Mouse (Mus musculus) induced T-regulatory cell, adult 2 months (primary cell): ENCODE data around the gene Mks1.

Experiments used
- DNase-seq: peaks from one replicate; pipeline ENCODE4 v3.0.0-alpha.2; 2012; ENCODE audit warnings: low read depth

The Mks1 gene

DNA sequence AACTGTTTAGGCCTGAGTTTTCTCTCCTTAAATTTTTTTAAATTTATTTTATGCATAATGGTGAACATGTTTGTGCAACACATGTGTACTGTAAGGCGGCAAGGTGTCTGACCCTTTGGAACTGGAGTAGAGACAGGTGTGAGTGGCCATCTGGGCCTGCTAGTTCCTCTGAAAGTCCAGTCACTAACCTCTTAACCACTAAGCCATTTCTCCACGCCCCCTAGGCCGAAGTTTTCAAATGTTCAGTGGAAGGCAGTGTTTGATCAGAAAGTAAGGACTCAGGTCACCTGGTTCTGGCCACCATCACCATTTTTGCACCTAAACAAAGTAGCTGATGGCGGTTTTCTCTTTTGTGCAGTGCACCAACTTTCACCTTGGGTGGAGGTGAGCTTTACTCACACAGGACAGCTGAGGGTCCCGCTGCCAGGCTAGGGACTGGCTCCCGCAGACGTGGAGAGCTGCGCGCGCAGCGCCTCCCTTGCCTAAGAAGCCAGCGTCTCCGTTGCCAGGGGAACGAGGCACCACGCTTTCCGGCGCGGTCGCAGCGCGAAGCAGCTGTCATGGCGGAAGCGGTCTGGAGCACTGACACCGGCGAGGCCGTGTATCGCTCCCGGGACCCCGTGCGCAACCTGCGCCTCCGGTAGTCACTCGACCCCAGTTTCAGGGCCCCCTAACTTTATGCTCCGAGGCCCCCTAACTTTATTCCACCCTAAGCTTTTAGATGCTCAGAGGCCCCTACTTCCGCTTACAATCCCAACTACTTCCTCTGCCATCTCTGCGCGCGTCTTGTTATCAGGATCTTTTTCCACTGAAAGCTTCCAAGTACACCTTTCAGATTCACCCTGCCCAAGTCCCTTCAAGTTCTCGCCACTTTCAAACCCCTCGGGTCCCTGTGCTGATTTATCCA, at the start of gene Mks1:
Gene Mks1 (plus strand): TSS at position 526 of the 907 bp plus-strand sequence.
- DNase-seq = peak; percentile 96

DNA sequence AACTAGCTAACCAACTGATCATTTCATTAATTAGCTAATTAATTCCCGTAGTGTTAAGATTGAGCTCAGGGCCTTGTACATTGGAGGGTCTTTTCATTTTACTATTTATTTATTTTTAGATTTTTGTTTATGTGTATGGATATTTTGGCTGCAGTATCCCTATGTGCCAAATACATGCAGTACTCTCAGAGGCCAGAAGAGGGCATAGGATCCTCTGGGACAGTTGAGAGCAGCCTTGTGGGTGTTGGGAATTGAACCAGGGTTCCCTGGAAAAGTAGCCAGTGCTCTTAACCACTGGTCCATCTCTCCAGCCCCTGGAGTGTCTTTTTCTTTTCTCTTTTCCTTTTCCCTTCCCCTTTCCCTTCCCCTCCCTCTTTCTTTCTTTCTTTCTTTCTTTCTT, 47.6 kb upstream of the Mks1 start:
- DNase-seq = peak; percentile 73

DNA sequence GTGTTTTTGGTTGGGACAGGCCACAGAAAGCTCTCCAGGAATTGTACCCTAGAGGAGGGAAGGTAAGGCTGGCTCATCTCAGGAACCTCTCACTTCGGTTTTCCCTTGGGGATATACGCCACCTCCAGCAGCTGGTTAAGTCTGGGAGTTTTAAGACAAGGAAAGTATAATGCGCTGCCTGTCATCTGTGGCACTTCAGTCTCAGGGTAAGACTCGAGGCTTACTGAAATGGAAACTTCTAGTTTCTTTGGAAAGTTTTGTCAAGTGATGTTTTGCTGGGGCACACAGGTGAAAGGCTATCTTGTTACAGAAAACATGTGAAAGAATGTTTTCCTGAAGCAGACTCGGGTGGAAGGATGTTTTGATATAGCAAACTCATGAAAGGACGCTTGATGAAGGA, 45.6 kb upstream of the Mks1 start:
- DNase-seq = peak; percentile 29

DNA sequence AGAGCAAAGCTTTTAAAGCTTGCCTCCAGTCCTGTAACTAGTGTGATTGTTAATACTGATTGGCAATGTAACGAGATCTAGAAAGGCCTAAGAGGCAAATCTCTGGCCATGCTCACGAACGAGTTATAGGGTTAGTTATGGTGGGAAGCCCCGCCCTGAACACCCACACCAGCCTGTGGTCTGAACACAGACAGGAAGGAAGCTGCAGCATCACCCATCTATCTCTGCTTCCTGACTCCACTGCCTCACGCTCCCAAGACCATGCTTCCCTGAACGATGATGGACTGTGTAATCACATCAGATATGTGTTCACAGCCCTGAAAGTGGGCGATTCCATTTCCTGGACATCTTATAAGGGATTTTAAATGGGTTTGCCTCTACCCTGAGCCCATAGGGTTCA, 44.8 kb upstream of the Mks1 start:
- peak; percentile 77 for DNase-seq

DNA sequence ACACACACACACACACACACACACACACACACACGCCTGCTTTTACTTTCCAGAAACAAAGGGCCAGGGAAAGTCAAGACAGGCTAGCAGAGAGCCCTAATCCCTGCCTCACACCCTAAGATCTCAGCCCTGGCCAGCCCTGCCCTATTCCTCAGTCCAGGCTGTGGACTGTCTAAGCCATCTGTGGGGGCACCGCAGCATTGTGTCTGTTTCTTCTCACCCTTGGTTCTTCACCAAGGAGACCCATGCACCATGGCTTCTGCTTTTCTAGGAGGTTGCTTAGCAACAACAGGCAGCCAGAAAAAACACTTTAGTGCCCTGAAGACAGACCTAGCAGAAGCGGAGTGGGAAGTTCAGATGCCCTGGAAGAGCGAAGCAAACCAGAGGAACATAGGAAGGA, 41.6 kb upstream of the Mks1 start:
- DNase-seq = no peak

DNA sequence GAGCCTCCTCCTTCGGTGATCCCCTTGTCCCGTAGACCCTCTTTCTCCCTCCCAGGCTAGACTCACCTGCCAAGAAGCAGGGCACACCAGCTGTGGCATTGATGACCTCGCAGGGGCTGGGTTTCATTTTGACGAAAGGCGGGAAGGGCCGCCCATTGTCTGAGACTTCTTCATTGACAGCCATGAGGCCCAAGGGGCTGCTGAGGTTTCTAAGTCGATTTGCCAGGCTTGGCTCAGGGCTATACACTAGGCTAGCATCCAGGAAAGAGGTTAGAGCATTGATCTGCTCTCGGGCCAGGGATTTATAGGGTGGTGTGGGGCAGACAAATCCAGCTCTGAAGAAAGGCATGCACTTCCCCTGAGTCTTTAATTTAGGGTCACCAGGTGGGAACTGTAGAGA, 38.2 kb upstream of the Mks1 start:
- DNase-seq = no peak

DNA sequence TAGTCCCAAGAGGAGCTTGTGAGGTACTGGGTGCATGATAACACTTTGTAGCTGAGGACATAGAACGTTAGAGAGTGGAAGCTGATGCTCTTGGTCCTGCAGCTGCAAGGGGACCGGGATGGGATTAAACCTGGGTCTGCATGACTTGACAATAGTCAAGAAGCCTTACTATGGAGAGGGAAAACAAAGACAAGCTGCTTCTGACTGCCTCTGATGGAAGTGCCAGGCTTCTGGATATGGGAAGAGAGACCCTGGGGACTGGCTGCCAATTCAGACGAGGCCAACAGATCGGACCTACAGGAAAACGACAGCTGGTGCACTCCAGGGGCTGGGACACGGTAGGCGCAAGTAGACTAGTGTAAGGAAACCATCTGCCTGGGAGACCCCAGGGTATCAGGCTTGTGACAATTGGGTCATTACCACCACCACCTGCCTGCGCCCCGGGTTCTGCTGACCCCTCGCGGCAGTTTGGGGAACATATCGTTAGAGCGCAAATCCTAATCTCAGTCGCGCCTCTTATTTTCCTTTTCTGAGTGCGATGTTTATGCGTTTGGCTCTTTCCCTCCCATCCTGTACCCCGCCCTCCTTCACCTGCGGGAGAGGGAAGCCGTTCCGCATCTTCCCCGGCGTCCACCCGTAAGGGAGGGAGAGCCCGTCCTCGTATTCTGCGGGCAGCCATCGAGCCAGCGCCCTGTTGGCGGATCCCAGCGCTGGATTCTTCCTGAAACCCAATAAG, 36.1 kb upstream of the Mks1 start:
- DNase-seq = peak; percentile 68

DNA sequence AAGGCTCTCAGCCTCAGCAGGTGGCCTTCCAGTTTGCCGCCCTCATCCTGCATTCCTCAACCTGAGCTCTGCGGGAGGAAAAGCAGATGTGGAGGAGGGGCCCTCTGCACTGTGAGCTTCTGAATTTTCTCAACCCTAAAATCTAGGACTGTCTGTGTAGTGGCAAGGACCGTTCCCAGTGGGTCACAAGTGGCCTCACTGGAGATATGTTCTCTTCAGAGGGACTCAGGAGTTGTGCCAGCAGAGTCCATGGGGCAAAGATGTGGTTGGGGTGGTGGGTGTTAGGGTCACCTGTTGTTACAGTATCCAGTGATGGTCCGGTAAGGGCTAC, 35.6 kb upstream of the Mks1 start:
- DNase-seq = no peak

DNA sequence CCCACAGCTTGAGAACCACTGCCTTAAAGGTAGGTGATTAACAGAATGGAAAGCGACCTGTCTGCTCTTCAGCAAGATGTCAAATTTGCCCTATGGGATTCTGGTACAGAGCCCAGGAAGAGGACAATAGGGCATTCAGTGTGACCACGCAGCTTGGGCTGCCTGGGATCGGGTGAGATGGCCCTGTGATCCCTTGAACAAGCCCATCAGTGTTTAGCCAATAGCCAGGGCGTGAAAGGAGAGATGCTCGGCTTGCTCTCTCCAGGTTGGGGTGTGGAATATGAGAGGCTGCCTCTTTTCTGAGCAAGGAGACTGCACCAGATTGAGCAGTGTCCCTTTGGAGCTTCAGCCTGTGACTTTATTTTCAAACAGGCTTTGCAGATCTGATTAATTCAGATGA, 31.5 kb upstream of the Mks1 start:
- DNase-seq = no peak

DNA sequence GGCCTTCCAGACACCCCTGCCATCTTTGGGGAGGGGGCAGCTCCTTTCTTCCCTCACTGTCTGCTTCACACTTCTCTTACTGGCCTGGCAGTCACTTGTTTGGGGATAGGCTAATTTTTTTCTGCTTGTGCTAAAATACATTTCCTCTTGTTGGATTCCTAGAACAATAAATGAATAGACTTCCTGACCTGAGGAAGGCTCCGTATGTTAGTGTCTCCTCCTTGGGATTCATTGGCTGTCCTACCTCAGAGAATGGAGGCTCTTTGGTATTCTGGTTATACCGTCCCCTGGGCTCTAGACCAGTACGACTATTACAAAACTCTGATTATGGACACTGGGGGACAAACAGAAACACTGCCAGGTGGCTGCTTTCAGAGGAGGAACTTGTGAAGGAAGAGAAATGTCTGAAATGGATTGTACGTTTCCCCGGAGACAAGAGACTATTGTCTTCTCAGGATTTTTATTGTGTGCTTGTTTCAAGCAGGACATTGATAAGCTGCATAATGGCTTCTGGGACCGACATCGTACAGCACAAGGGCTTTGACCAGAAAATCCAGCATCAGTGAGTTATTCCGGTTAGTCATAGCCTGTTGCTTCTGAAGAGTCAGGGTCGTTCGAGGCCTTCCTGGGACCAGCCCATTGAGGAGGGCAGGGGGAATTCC, 24.6 kb upstream of the Mks1 start, which contains the start of gene Lpo:
Gene Lpo (minus strand): TSS at position 51 of the 662 bp plus-strand sequence.
- no peak for DNase-seq

DNA sequence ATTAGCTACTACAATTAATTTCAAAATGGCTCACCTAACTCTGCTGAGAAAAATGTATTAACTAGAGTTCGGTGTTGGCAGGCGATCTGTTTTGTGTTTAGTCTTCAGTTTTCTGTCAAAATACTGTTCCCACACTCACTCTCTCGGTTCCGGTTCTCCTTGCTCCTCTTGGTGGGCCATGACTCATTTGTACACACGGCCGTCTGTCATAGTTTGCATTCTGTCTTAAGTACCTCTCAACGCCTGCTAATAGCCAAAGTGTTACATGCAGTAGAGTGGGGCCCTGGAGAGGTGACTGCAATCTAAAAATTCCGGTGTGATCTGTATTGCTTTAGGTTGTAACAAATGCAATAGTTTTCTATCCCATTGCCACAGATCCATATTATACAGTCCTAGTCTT, 12.3 kb upstream of the Mks1 start:
- DNase-seq = no peak

DNA sequence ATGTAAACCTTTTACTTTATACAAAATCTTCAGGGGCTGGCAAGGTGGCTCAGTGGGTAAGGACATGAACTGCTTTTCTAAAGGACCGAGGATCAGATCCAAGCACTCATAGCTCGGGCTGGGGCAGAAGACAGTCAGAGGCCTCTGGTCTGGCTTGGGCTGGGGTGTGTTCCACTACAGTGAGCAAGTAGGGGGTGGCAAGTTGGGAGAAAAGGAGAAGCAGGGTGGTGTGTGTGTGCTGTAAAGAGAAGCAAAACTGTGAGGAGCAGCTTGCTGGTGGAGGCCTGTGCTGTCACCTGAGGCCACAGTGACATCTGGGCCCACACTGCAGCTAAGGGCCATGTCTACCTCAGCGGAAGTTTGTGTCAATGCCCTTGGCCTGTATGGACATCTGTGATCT, 11.6 kb upstream of the Mks1 start:
- DNase-seq = no peak

DNA sequence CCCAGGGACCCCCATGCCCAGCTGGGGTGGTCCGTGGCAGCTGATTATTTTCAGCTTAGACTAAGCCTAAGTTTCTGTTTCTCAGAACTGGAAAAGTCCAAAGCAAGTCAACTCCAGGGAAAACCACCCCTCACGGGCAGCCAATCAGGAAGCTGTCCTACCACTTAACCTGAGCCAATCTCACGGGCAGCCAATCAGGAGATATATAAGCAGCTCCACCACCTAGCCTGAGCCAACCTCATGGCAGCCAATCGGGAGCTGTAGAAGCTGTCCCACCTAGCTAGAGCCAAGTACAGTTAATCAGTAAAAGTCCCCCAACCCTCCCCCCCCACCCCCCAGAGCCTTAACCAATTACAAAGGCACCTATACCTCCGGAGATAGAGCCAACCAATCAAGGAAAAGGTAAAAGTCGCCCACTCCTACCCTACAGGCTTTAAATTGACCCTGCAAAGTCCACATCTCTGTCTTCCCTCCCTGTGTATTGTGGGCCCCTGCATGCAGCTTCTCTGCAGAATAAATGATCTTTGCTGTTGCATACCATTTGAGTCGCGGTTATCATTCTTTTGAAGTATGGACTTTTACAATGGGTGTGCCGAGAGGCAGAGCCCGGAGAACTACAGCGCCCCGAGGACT, 5.9 kb upstream of the Mks1 start:
- DNase-seq = no peak

DNA sequence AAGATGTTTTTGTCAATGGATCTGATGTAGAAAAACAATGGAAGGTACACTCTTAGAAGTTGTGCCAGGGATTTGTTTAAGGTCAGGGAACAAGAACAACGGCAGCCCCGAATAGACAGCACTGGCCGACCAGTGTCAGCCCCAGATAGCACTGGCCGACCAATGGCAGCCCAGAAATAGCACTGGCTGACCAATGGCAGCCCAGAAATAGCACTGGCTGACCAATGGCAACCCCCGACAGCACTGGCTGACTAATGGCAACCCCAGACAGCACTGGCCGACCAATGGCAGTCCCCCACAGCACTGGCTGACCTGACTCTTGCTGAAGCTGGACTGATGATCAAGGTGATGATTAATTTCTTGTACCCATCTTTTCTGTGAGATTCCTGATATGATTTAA, 5.1 kb upstream of the Mks1 start:
- DNase-seq = no peak

DNA sequence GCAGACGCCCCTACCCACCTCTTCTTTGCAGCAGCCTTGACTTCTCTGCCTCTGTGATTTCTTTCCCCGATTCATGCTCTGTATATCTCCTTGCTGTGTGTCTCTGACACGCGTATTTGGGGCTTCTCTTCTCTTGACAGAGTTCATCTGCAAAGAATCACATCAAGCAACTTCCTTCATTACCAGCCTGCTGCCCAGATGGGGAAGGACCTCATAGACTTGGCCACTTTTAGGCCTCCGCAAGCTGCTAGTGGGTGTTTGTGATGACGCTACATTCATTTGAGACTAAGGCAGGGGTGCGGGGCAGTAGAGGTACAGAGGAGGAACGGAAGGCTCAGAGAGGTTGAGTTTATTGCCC, 561 bp downstream of the Mks1 start:
- no peak for DNase-seq

DNA sequence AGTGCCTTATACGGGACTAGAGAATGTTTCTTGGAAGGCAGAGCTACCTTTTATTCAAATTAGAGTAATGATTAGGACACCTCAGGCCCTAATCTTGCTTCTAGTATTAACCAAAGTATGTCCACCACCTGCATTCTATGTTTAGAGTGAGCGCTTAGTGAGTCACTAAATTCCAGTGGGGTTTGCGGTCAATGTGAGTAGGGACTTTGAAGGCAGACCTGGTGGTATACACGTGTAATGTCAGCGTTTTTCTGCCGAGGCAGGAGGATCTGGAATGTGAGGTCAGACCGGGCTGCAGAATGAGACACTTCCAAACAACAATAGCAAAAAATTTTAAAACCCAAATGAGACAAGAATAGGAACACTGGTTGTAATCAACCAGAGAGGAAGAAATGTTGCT, 1.5 kb downstream of the Mks1 start:
- DNase-seq = no peak

DNA sequence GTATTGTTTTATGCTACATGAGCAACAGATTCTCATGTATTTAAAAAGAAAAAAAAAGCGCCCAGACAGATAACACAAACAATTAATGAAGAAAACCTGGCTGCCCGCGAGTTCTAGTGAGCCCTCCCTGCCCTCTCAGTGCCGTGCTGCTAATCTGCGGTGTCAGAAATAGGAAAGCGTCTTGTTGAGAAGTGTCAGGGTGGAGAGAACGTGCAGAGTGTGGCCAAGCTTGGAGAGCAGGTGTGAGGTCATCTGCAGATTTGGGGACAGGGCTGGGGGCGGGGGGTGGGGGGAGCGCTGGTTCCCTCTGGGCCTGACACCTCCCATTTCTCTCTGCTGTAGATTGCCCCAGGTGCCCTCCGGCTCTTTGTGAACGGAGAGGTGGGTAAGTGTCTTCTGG, 6.3 kb downstream of the Mks1 start:
- no peak for DNase-seq

DNA sequence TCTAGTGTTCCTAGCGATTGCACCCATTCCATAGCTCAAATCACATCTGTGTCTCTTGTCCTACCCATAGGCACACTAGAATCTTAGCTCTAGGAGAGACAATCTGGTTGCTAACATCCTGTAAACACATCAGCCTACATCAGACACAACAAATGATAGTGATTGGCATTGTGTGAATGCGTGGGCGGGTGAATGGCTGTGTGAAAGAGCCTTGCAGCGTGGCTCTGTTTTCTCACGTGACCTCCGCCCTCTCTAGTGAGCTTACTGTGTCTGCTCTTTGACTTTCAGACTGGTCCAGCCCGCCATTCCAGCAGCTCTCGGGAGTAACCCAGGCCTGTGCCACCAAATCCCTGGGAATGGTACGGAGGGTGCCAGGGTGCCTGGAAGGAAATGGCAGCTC, 7.4 kb downstream of the Mks1 start:
- DNase-seq = peak; percentile 50

DNA sequence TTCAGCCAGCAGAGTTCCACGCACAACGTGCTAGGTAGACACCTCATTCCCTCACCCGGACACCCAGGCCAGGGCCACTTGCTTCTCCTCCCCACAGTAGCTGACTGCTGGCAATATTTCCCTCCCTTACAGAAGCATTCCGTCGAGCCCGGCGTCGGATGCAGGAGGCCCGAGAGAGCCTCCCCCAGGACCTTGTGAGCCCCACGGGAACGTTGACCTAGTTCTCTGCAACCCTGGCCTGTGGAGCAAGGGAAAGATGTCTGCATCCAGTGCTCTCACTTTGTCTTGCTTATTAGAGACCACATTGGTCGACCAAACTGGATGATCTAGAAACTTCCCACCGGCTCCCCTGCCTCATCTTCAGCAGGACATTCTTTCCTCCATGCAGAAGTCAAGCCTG, 9.8 kb downstream of the Mks1 start:
- no peak for DNase-seq

DNA sequence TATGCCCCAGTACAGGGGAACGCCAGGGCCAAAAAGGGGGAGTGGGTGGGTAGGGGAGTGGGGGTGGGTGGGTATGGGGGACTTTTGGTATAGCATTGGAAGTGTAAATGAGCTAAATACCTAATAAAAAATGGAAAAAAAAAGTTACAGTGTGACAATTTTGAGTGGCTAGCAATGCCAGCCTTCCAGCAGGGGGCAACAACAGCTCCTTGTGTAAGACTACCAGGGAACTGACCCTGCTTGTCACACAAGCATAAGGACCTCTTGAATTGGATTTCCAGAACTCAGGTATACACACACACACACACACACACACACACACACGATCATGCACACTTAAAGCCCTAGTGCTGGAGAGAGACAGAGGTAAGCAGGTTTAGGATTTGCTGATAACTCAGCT, 13.9 kb downstream of the Mks1 start:
- peak; percentile 27 for DNase-seq

DNA sequence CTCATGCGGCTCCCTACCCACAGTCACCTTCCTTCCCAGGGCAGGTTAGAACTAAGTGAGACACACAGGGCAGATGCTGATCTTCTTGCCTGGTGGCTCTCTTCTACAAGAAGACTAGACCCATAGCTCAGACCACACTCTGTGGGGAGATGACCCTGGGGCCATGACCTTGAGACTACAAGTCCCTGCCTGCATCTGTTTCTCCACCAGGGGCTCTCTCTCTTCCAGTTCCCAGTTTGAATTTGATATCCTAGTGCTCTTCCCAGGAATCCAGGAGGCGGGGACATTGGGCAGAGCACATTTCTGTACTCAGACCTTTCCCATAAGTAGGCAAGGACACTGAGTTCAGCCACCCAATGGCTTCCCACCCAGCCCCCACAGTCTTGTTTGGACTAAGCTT, 17.1 kb downstream of the Mks1 start:
- no peak for DNase-seq

DNA sequence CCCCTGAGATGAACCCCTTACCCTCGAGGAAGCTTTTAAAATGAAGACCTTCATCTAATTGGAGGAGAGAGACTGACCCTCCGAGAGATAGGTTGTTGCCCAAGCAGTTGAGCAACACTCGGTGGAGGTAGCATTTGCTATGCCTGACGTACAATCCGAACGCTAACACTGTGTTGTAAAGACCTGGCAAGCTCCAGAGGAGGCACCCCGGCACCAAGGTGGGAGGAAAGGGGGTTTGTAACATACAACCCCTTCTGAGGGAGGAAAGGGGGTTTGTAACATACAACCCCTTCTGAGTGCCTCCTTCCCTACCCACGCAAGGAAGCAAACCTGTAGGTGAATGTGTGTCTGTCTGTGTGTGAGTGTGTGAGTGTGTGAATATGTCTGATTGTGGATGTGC, 18.8 kb downstream of the Mks1 start:
- DNase-seq = no peak

DNA sequence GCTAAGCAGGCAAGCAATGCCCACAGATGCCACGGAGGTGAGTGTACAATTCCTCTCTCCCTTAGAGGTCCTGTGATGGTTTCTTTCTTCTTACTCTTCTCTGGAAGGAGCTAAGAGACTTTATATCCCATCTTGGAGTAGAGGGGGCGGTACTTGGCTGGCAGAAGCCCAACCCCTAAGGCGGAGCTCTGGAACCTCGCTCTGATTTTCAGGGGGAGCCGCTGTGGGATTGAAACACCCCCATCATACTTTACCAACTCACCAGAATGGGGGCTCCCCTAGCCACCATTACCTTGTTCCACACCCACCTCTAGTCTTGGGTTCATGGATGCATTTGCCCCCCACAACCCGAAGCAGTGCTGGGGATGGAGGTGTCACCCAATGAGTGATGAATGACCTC, 22.4 kb downstream of the Mks1 start, which contains the start of gene Epx:
Gene Epx (minus strand): TSS at position 101 of the 400 bp plus-strand sequence.
- no peak for DNase-seq
